10 mouse cellular contexts compared by ENCODE assay signal in the genomic region with DNA sequence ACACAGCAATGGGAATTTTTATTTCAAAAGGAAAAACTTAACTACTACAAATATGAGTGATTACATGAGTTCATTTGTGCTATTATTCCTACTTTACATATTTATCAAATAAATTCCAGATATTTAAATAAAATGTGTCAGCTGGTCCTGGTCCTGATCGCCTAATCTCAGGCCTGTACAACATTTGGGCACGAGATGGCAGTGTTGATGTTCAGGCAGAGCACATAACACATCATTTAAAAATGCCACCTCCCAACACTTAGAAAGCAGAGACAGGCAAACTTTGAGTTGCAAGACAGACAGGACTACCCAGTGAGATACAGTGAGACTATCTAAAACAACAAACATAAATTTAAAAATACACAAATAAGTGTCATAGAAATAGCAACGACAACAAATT. TPM values are rescaled to one million over a fixed set of nuclear protein-coding genes. Genes with fewer than 3 reads are reported as not detected.
DNase-seq lines count a peak whose midpoint lies in the region; TF ChIP-seq lines count a peak whose summit lies in the region.
"Had no signal": no experiment of that assay in that cellular context is flagged by ENCODE, and none has a peak within 500 bp of the region (broad histone marks: within the 10 kb centered on the region; RNA-seq: fewer than 3 reads in every experiment).

No protein-coding gene starts in this region.

- no peaks in the 10 kb centered on the region for H3K9me3 ChIP-seq in E14TG2a.4 (ENCODE audit: low read length)
- H3K9me3 ChIP-seq: embryonic facial prominence, embryonic 13.5 days had no signal

- H3K36me3 ChIP-seq in E14TG2a.4 (ENCODE audit: insufficient read depth, low read length) = no peaks in the 10 kb centered on the region; the same call in 1 of the 2 replicates
- H3K36me3 ChIP-seq: embryonic facial prominence, embryonic 13.5 days had no signal

- peak; percentile 39 for DNase-seq in embryo, embryonic 10.5 days (ENCODE audit: low spot score)
- no peak for DNase-seq in embryo, embryonic 10 days (ENCODE audit: low spot score)
- no peak for DNase-seq in left cerebral cortex, adult 2 months (ENCODE audit: extremely low spot score in 1 of 2, low spot score in 2 of 2)
- no peak for DNase-seq in left cerebral cortex, adult 11 months (ENCODE audit: low spot score)
- peak; percentile 11 for DNase-seq in forelimb bud, embryonic 11.5 days (ENCODE audit: low read depth, low spot score)
- DNase-seq in natural killer cell, adult 2 months (ENCODE audit: low spot score in 2 of 2) = no peak
- DNase-seq in right cerebral cortex, adult 18-20 months = no peak

- no peak overlapping the region for H3K4me3 ChIP-seq in left cerebral cortex, adult 2 months
- H3K4me3 ChIP-seq in E14TG2a.4 (replicated peaks; ENCODE audit: low read length) = no peak overlapping the region
- H3K4me3 ChIP-seq: embryonic facial prominence, embryonic 13.5 days; myocyte had no signal

- TF ChIP-seq CTCF in left cerebral cortex, adult 2 months (IDR thresholded peaks at IDR 0.05) = peak; percentile 44
- peak; percentile 34 for TF ChIP-seq CTCF in E14TG2a.4 (conservative IDR thresholded peaks at IDR 0.05; ENCODE audit: low read length)

- H3K4me1 ChIP-seq in E14TG2a.4 (replicated peaks; ENCODE audit: low read depth, low read length) = peaks cover 27% of the 10 kb centered on the region

- intact Hi-C loops in left cerebral cortex, adult 2 months (cut with DNase I) = no loop called here

- no peak overlapping the region for H3K27ac ChIP-seq in left cerebral cortex, adult 2 months
- H3K27ac ChIP-seq: embryonic facial prominence, embryonic 13.5 days had no signal

- no peaks in the 10 kb centered on the region for H3K27me3 ChIP-seq in E14TG2a.4 (ENCODE audit: insufficient read depth, low read length)
- H3K27me3 ChIP-seq: embryonic facial prominence, embryonic 13.5 days had no signal

RNA-seq across cellular contexts. Expression of a gene that starts 5.0 kb away (rescaled TPM):
- 10 to 100 TPM; 19.9 to 20.2 TPM for total RNA-seq in left cerebral cortex, adult 2 months (2021)

RNA-seq across cellular contexts. Expression of a gene that starts 57.3 kb away (rescaled TPM):
- total RNA-seq in left cerebral cortex, adult 2 months (2021) = 10 to 100 TPM; 72.4 to 72.6 TPM

Comparison
In these comparisons a context has a peak if more than half of its experiments do, and no peak if none do; other contexts are left out.
1. DNase-seq: peak in embryo, embryonic 10.5 days (single experiment) and forelimb bud, embryonic 11.5 days (single experiment); none in embryo, embryonic 10 days (single experiment), left cerebral cortex, adult 2 months (0 of 2), left cerebral cortex, adult 11 months (single experiment), natural killer cell, adult 2 months (0 of 2) and right cerebral cortex, adult 18-20 months (single experiment).